Mouse (Mus musculus) gastrocnemius, postnatal 25 days (tissue): Measurements from ENCODE around the gene Clic4. TPM values are rescaled to one million over a fixed set of nuclear protein-coding genes. Genes with fewer than 3 reads are reported as not detected.

ENCODE experiments used
- DNase-seq: peaks from one replicate; pipeline ENCODE4 v3.0.0; 2022
- long read RNA-seq, 2 experiments: library from polyadenylated mRNA; stranded (forward); transcript quantifications; one replicate each; pipeline ENCODE4 v2.0.0; 2021
- total RNA-seq, 2 experiments: library from RNA; stranded (reverse); gene quantifications; 1 replicate in 1 of 2; 2 replicates in 1 of 2; pipeline ENCODE4 v1.2.3; 2021

Gene Clic4
- 10 to 100 TPM; 28.6 to 38.0 TPM for total RNA-seq
- long read RNA-seq, experiment 1, full-length matches to known transcripts = 15 of 25 reads
- long read RNA-seq, experiment 1, partial matches to known transcripts = 1 of 25 reads
- long read RNA-seq, experiment 1, other reads (novel, unspliced or antisense) = 9 of 25 reads
- long read RNA-seq, experiment 2, full-length matches to known transcripts = 21 of 29 reads
- long read RNA-seq, experiment 2, partial matches to known transcripts = 2 of 29 reads
- long read RNA-seq, experiment 2, other reads (novel, unspliced or antisense) = 6 of 29 reads

GRCm38 (mm10) chr4:135272640-135273306 is at the start of gene Clic4:
Clic4 (minus strand) TSS chr4:135272814.
- DNase-seq = peak; percentile 100

DNA sequence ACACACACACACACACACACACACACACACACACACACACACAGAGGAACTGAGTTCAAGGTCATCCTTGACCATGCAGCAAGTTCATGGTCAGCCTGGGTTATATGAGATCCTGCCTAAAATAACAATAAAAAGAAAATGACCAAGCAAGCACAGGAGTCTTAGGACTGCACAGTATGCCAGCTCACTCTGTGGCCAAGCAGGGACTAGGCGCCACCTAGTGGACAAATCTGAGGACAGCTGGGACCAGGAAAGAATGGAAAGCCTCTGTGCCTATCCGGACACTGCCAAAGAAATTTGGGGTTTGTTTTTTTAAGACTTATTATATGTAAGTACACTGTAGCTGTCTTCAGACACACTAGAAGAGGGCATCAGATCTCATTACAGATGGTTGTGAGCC is 45.4 kb upstream of the Clic4 start:
- DNase-seq = peak; percentile 39

DNA sequence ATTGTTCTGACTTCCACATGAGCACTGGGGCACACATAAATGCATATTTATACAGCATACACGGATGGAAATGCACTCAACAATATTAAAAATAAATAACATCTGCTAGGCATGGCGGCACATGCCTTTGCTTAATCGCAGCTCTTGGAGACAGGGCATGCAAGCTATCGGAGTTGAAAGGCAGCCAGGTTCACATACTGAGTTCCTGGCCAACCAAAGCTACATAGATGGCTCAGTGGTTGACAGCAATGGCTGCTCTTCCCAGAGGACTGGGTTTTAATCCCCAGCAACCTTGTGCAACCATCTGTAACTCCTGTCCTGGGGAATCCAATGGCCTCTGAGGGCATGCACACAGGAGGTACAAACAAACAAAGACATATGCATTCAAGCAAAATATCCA is 44.9 kb upstream of the Clic4 start:
- no peak for DNase-seq

- no peak for DNase-seq
Measured at GRCm38 (mm10) chr4:135315287-135315686, 42.7 kb upstream of the Clic4 start.

- no peak for DNase-seq
Measured at GRCm38 (mm10) chr4:135314419-135314832, 41.8 kb upstream of the Clic4 start.

DNA sequence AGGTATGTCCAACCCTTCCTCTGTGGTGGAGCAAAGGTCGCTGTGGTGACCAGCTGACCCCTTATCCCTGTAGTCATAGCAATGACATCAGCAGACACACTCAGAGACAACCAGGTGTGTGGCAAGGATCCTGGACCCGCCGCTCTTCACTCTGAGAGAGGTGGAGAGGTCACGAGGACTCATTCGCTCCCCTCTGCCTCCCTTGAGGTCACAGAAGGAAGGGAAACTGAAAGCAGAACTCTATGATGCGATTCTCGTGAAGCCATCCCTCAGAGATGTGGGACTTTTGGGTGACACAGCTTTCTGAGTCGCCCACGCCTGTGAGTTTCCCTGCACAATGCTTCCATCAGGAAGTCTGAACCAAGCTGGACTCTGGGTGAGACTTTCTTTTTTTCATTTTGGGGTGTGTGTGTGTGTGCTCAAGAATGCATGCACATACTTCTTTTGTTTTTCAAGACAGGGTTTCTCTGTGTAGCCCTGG is 41.2 kb upstream of the Clic4 start:
- no peak for DNase-seq

- no peak for DNase-seq
Measured at GRCm38 (mm10) chr4:135313111-135313691, 40.6 kb upstream of the Clic4 start.

- peak; percentile 79 for DNase-seq
Measured at GRCm38 (mm10) chr4:135312706-135313105, 40.1 kb upstream of the Clic4 start.

- no peak for DNase-seq
Measured at GRCm38 (mm10) chr4:135310371-135310770, 37.8 kb upstream of the Clic4 start.

- no peak for DNase-seq
Measured at GRCm38 (mm10) chr4:135309726-135310125, 37.1 kb upstream of the Clic4 start.

GRCm38 (mm10) chr4:135309112-135309659 is 36.6 kb upstream of the Clic4 start:
- no peak for DNase-seq

- no peak for DNase-seq
Measured at GRCm38 (mm10) chr4:135306971-135307632, 34.5 kb upstream of the Clic4 start.

DNA sequence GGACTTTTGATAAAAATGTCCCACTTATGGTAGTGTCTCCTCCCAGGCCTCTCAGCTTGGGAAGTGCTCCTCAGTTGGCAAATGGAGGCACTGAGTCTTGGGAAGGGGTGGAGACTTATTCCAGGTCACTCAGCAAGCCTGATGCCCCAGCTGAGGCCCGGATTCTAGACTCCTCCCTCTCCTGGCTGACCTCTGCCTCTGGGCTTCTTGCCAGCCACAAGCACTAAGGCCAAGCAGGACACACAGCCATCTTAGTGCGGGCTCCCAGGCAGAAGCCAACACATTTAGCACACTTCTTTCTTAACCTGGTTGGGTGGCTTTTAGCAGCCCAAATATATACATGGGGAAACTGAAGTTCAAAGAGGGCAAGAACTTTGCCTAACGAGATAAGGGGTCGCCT is 33.9 kb upstream of the Clic4 start:
- peak; percentile 74 for DNase-seq

DNA sequence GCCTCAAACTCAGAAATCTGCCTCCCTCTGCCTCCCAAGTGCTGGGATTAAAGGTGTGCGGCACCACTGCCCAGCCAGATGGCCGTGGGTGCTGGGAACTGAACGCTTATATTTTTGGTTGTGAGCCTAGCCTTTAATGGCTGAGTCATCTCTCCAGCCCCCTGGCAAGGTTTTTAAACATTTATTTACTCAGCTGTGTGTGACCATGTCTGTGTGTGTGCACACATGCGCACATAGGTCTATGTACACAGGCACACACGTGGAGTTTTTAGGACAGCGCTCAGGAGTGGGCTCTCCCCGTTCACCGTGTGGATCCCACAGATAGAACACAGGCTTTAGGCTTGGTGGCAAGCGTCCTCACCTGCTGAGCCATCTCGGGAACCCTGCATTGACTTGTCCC is 29.6 kb upstream of the Clic4 start:
- DNase-seq = no peak

DNA sequence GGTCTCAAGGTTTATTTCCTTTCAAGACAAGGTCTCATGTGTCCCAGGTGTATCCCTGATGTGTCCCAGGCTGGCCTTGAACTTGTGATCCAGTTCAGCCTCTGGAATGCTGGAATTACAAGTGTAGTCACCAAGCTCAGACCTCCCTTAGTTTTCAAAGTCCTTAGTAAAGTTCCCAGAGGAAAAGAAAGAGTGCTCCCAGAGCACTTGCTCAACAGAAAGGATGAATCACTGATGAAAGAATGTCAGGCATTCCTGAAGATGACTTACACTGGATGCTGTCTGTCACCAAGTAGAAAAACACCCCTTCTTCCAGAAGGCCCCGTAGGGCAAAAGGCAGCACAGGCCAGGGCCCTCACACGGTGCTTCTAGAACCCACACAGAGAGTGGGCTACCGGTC is 28.6 kb upstream of the Clic4 start:
- DNase-seq = no peak

DNA sequence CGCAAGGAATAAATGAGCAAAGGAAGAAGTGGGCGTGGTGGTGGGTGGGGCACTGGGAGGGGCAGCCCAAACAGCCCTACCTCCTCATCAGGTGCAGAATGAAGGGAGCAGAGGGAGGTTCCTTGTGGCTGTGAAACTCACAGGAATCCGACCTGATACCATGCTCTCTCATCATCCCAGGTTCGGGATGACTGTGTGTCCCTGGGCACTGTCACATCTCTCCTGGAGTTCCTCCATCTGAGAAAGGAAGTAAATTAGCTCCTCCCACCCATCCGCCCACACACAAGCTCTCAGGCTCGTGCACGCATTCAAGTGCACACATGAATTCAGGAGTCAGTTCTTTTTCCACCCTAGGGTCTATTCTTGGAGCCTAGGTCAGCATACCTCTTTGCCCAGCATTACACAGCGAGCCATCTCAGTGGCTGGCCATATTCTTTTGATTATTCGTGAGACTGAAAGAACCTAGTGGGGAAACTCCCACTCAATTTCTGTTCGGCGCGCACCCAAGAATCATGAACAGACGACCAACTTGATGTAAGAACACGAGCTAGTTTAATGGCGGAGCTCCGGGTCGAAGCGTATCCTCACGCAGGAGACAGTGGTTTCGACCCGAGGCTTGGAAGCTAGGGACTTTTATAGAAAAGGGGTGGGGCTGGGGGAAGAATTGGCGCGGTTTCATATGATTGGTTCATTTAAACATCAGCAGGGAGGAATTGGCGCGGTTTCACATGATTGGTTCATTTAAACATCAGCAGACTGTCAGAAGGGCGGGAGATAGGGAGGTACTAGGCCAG is 27.8 kb upstream of the Clic4 start:
- DNase-seq = no peak

GRCm38 (mm10) chr4:135298680-135299079 is 26.1 kb upstream of the Clic4 start:
- DNase-seq = no peak

- peak; percentile 42 for DNase-seq
Measured at GRCm38 (mm10) chr4:135297931-135298546, 25.4 kb upstream of the Clic4 start.

DNA sequence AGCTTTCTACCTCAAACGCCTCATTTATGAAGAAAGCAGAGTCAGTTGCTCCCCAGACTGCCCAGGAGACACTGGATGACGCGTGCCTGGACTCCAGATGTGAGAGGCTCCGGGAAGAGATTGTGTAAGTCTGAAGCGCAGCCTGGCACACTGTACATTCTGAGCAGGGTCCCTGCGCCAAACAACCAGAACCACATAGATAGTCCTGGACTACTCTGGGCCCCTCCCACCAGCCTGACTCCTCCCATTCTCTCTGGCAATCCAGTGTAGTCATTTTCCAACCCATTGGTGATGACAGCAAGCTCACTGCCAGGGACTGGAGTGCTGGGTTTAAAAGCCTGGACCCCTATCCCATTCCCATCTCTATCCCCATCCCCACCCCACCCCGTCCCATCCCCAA is 24.5 kb upstream of the Clic4 start:
- DNase-seq = no peak

GRCm38 (mm10) chr4:135296565-135296964 is 24.0 kb upstream of the Clic4 start:
- no peak for DNase-seq

- DNase-seq = no peak
Measured at GRCm38 (mm10) chr4:135293813-135294212, 21.2 kb upstream of the Clic4 start.
